Mouse (Mus musculus) MEL (cell line): Measurements from ENCODE around the gene Tmem248.

Source experiments
- CHD1 ChIP-seq: IDR thresholded peaks from 2 replicates; pipeline ENCODE4 v1.6.1; 2012; ENCODE audit warnings: low read depth, mild to moderate bottlenecking, inconsistent platforms, low read length, improper control_type of control experiment
- CTCF ChIP-seq, 3 experiments: IDR thresholded peaks in 2 of 3; conservative IDR thresholded peaks in 1 of 3; 2 replicates each; pipeline ENCODE4 v1.5.1; 2011 to 2012; ENCODE audit warnings: low read length in 3 of 3, low read depth in 2 of 3, mild to moderate bottlenecking in 2 of 3, improper control_type of control experiment in 1 of 3, inconsistent platforms in 1 of 3, mixed read lengths in 1 of 3, moderate library complexity in 1 of 3; ENCODE audit not compliant: control insufficient read depth in 1 of 3, insufficient read depth in 1 of 3, poor library complexity in 1 of 3, severe bottlenecking in 1 of 3
- E2F4 ChIP-seq: IDR thresholded peaks from 2 replicates; pipeline ENCODE4 v1.6.1; 2011; ENCODE audit warnings: low read depth, low read length, improper control_type of control experiment, borderline replicate concordance
- ELF1 ChIP-seq: IDR thresholded peaks from 2 replicates; pipeline ENCODE4 v1.6.1; 2014; ENCODE audit warnings: low read depth, mild to moderate bottlenecking, inconsistent platforms, low read length, improper control_type of control experiment, moderate library complexity
- EP300 ChIP-seq, 2 experiments: IDR thresholded peaks; 2 replicates each; pipeline ENCODE4 v1.6.1; 2011; ENCODE audit warnings: improper control_type of control experiment in 2 of 2, low read length in 2 of 2, low read depth in 1 of 2, mild to moderate bottlenecking in 1 of 2
- ETS1 ChIP-seq: IDR thresholded peaks from 2 replicates; pipeline ENCODE4 v1.6.1; 2012; ENCODE audit warnings: low read depth, mild to moderate bottlenecking, inconsistent platforms, low read length, improper control_type of control experiment, moderate library complexity
- GATA1 ChIP-seq: IDR thresholded peaks from 2 replicates; pipeline ENCODE4 v1.6.1; 2011; ENCODE audit warnings: low read depth, low read length, improper control_type of control experiment
- JUND ChIP-seq: IDR thresholded peaks from 2 replicates; pipeline ENCODE4 v1.6.1; 2011; ENCODE audit warnings: low read depth, mild to moderate bottlenecking, improper control_type of control experiment, low read length
- MEF2A ChIP-seq: IDR thresholded peaks from 2 replicates; pipeline ENCODE4 v1.6.1; 2014; ENCODE audit warnings: low read depth, mild to moderate bottlenecking, inconsistent platforms, low read length, improper control_type of control experiment; ENCODE audit not compliant: poor library complexity, insufficient replicate concordance, severe bottlenecking; ENCODE audit errors: extremely low read depth
- POLR2A ChIP-seq, 2 experiments: IDR thresholded peaks; 2 replicates each; pipeline ENCODE4 v1.6.1; 2011 to 2012; ENCODE audit warnings: low read length in 2 of 2, mild to moderate bottlenecking in 2 of 2, control low read depth in 1 of 2, improper control_type of control experiment in 1 of 2, low read depth in 1 of 2, moderate library complexity in 1 of 2; ENCODE audit not compliant: control insufficient read depth in 1 of 2, insufficient read depth in 1 of 2, poor library complexity in 1 of 2
- POLR2AphosphoS2 ChIP-seq: IDR thresholded peaks from 2 replicates; pipeline ENCODE4 v1.6.1; 2011; ENCODE audit warnings: low read length, improper control_type of control experiment
- POLR2AphosphoS5 ChIP-seq: IDR thresholded peaks from 2 replicates; pipeline ENCODE4 v1.6.1; 2012; ENCODE audit warnings: low read depth, borderline replicate concordance, mild to moderate bottlenecking, inconsistent platforms, low read length, moderate library complexity, mixed read lengths
- TAL1 ChIP-seq: IDR thresholded peaks from 2 replicates; pipeline ENCODE4 v1.6.1; 2012; ENCODE audit warnings: mild to moderate bottlenecking, inconsistent platforms, low read length, moderate library complexity, mixed read lengths
- USF1 ChIP-seq: IDR thresholded peaks from 2 replicates; pipeline ENCODE4 v1.6.1; 2014; ENCODE audit warnings: low read depth, mild to moderate bottlenecking, inconsistent platforms, low read length, improper control_type of control experiment, moderate library complexity

DNA sequence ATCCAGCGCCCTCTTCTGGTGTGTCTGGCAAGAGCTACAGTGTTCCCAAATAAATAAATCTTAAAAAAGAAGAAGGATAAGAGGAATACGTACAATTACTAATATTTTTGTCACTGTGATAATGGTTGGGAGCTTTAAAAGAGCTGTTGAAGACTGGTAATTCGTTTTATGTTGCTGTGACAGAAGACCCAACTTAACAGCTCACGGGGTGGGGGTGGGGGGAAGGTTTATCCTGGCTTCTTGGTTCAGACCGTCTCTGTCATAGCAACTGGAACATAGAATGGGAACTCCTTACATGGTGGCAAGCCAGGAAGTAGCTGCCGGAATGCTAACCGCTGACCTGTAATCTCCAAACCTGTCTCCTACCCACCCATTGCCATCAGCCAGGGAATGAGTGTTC is at the start of gene Tmem248:
- TF ChIP-seq POLR2A (IDR thresholded peaks at IDR 0.05; ENCODE audit: control insufficient read depth in 1 of 2, insufficient read depth in 1 of 2, low read depth in 1 of 2, low read length in 2 of 2, poor library complexity in 1 of 2): no peak
- no peak for TF ChIP-seq POLR2AphosphoS5
- TF ChIP-seq CHD1: no peak
- no peak for TF ChIP-seq USF1
- TF ChIP-seq MEF2A: no peak
- TF ChIP-seq CTCF (IDR thresholded peaks at IDR 0.05 in 2 of 3, conservative IDR thresholded peaks at IDR 0.05 in 1 of 3; ENCODE audit: control insufficient read depth in 1 of 3, insufficient read depth in 1 of 3, low read depth in 2 of 3, low read length in 3 of 3, poor library complexity in 1 of 3, severe bottlenecking in 1 of 3): peak in 2 of 3 experiments; percentile 12 to 25; a peak in 2 of 6 replicates
- TF ChIP-seq JUND: no peak
- no peak for TF ChIP-seq EP300 (IDR thresholded peaks at IDR 0.05; ENCODE audit: low read depth in 1 of 2, low read length in 2 of 2)
- no peak for TF ChIP-seq GATA1
- TF ChIP-seq POLR2AphosphoS2: no peak
- TF ChIP-seq ETS1: no peak
- no peak for TF ChIP-seq TAL1
- no peak for TF ChIP-seq ELF1
- TF ChIP-seq E2F4: no peak
